Mouse (Mus musculus) CH12.LX (cell line): ENCODE measurements around the gene Pfn1. TPM values are rescaled to one million over a fixed set of nuclear protein-coding genes. Genes with fewer than 3 reads are reported as not detected.

Source experiments
- DNase-seq: peaks from one replicate; pipeline ENCODE4 v3.0.0-alpha.2; 2013; ENCODE audit errors: extremely low read depth
- H3K27ac ChIP-seq: 2 replicates; pipeline ENCODE4 v1.5.1; 2012; ENCODE audit warnings: low read depth, mild to moderate bottlenecking, control low read depth, moderate library complexity; ENCODE audit not compliant: insufficient read depth
- H3K27me3 ChIP-seq: replicated peaks from 2 replicates; pipeline ENCODE3; 2012; ENCODE audit warnings: inconsistent platforms
- H3K36me3 ChIP-seq, 2 experiments: replicated peaks in 1 of 2; 2 replicates each; pipeline versions ENCODE3 to v1.6.1; 2012; ENCODE audit warnings: inconsistent platforms in 1 of 2, low read length in 1 of 2, mild to moderate bottlenecking in 1 of 2, mixed read lengths in 1 of 2, moderate library complexity in 1 of 2; ENCODE audit not compliant: control insufficient read depth in 1 of 2, insufficient read depth in 1 of 2
- H3K4me1 ChIP-seq, 2 experiments: 2 replicates each; pipeline ENCODE4 v1.6.1; 2012; ENCODE audit warnings: inconsistent platforms in 1 of 2, moderate library complexity in 1 of 2; ENCODE audit not compliant: insufficient read depth in 2 of 2, control insufficient read depth in 1 of 2
- H3K4me2 ChIP-seq: 2 replicates; pipeline ENCODE4 v1.6.1; 2012; ENCODE audit warnings: low read depth, mild to moderate bottlenecking, control low read depth; ENCODE audit not compliant: poor library complexity, insufficient read depth, severe bottlenecking
- H3K4me3 ChIP-seq, 3 experiments: fragments of 150-350 bp in 1 of 3; sonication (generic) in 1 of 3; replicated peaks in 1 of 3; 2 replicates each; pipeline versions ENCODE3 to v1.5.1; 2011 to 2012; ENCODE audit warnings: low read depth in 2 of 3, low read length in 2 of 3, mild to moderate bottlenecking in 2 of 3, moderate library complexity in 2 of 3, control low read depth in 1 of 3, improper control_type of control experiment in 1 of 3, inconsistent platforms in 1 of 3, mixed read lengths in 1 of 3; ENCODE audit not compliant: poor library complexity in 1 of 3
- H3K79me2 ChIP-seq: replicated peaks from 2 replicates; pipeline ENCODE4 v1.6.1; 2012; ENCODE audit warnings: mild to moderate bottlenecking, moderate library complexity; ENCODE audit not compliant: control insufficient read depth, poor library complexity, insufficient read depth, severe bottlenecking; ENCODE audit errors: extremely low read depth
- H3K9ac ChIP-seq: 2 replicates; pipeline ENCODE4 v1.6.1; 2012; ENCODE audit warnings: low read depth, mild to moderate bottlenecking, control low read depth, moderate library complexity; ENCODE audit not compliant: insufficient read depth
- H3K9me3 ChIP-seq: replicated peaks from 2 replicates; pipeline ENCODE3; 2012; ENCODE audit warnings: low read length, inconsistent platforms, mixed read lengths
- BHLHE40 ChIP-seq: IDR thresholded peaks from 2 replicates; pipeline ENCODE4 v1.6.1; 2011; ENCODE audit warnings: mild to moderate bottlenecking, low read depth, low read length, improper control_type of control experiment
- CTCF ChIP-seq, 2 experiments: IDR thresholded peaks in 1 of 2; conservative IDR thresholded peaks in 1 of 2; 2 replicates each; pipeline ENCODE4 v1.5.1; 2011 to 2012; ENCODE audit warnings: low read depth in 2 of 2, low read length in 2 of 2, improper control_type of control experiment in 1 of 2, inconsistent platforms in 1 of 2, mild to moderate bottlenecking in 1 of 2, moderate library complexity in 1 of 2
- EP300 ChIP-seq: IDR thresholded peaks from 2 replicates; pipeline ENCODE4 v1.6.1; 2011; ENCODE audit warnings: low read length, improper control_type of control experiment
- ETS1 ChIP-seq: conservative IDR thresholded peaks from 2 replicates; pipeline ENCODE4 v1.6.1; 2012; ENCODE audit warnings: low read depth, mild to moderate bottlenecking, inconsistent platforms, low read length, improper control_type of control experiment, moderate library complexity
- MAX ChIP-seq: IDR thresholded peaks from 2 replicates; pipeline ENCODE4 v1.6.1; 2011; ENCODE audit warnings: low read length, improper control_type of control experiment
- MYC ChIP-seq: IDR thresholded peaks from 2 replicates; pipeline ENCODE4 v1.6.1; 2011; ENCODE audit warnings: low read depth, mild to moderate bottlenecking, improper control_type of control experiment, low read length
- NELFE ChIP-seq: IDR thresholded peaks from 2 replicates; pipeline ENCODE4 v1.6.1; 2011; ENCODE audit warnings: low read depth, low read length, improper control_type of control experiment
- NRF1 ChIP-seq: IDR thresholded peaks from 2 replicates; pipeline ENCODE4 v1.6.1; 2014; ENCODE audit warnings: low read depth, mild to moderate bottlenecking, inconsistent platforms, low read length, improper control_type of control experiment, moderate library complexity
- POLR2AphosphoS2 ChIP-seq: IDR thresholded peaks from 2 replicates; pipeline ENCODE4 v1.6.1; 2011; ENCODE audit warnings: low read depth, low read length, improper control_type of control experiment
- RCOR1 ChIP-seq: conservative IDR thresholded peaks from 2 replicates; pipeline ENCODE4 v1.6.1; 2012; ENCODE audit warnings: low read depth, mild to moderate bottlenecking, inconsistent platforms, low read length, improper control_type of control experiment
- USF1 ChIP-seq: IDR thresholded peaks from 2 replicates; pipeline ENCODE4 v1.6.1; 2014; ENCODE audit warnings: low read depth, mild to moderate bottlenecking, inconsistent platforms, low read length, improper control_type of control experiment
- USF2 ChIP-seq: conservative IDR thresholded peaks from 2 replicates; pipeline ENCODE4 v1.6.1; 2011; ENCODE audit warnings: low read depth, low read length, improper control_type of control experiment
- ZC3H11A ChIP-seq: IDR thresholded peaks from 2 replicates; pipeline ENCODE4 v1.6.1; 2012; ENCODE audit warnings: low read depth, mild to moderate bottlenecking, inconsistent platforms, low read length, improper control_type of control experiment
- ZMIZ1 ChIP-seq: IDR thresholded peaks from 2 replicates; pipeline ENCODE4 v1.6.1; 2012; ENCODE audit warnings: low read depth, mild to moderate bottlenecking, inconsistent platforms, low read length, improper control_type of control experiment
- dilution Hi-C: fragments of 300-500 bp; cut with MboI; formaldehyde crosslinking; loops from 2 replicates; pipeline ENCODE4 v1.14.3; 2020; ENCODE audit warnings: low sequenced_read_pairs; ENCODE audit not compliant: extremely low pct_unique_long_range_greater_than_20kb, extremely low pct_ligation_motif_present
- in situ Hi-C: fragments of 300-500 bp; cut with MboI; formaldehyde crosslinking; loops from 3 replicates; pipeline ENCODE4 v1.14.3; 2019; ENCODE audit warnings: low sequenced_read_pairs, low pct_ligation_motif_present, low pct_unique_long_range_greater_than_20kb, mixed read lengths
- polyA plus RNA-seq: library from polyadenylated mRNA; unstranded; fragments of >175 nt; gene quantifications from 2 replicates; pipeline ENCODE4 v1.2.1, GENCODE M21; 2012; ENCODE audit warnings: low read depth; ENCODE audit not compliant: insufficient read length
- total RNA-seq, 2 experiments: library from RNA; depleted of rRNA; stranded (reverse); fragments of 300-350 nt in 1 of 2; fragments of >200 nt in 1 of 2; gene quantifications; 2 replicates each; pipeline ENCODE4 v1.2.3; 2012 to 2014

Gene Pfn1
- total and polyA plus RNA-seq, 3 experiments: 844 to 2,624 (median 1,045) TPM

- peaks cover 0 to 16% of the 10 kb centered on the region in 2 experiments; a peak in 2 of 4 replicates for H3K4me1 ChIP-seq
- H3K4me3 ChIP-seq: no peak overlapping the region
- dilution Hi-C loops (no loop called here), in situ Hi-C loops (loop anchor here (25.0 kb wide), 1 partner anchor 385 kb away; the partner anchor contains the start of genes 0610010K14Rik, Bcl6b, Gm21988 and Rnasek)
- DNase-seq: peak; percentile 84
- H3K4me2 ChIP-seq: no peak overlapping the region
- H3K9ac ChIP-seq: no peak overlapping the region
- no peaks in the 10 kb centered on the region for H3K27me3 ChIP-seq
- no peaks in the 10 kb centered on the region for H3K79me2 ChIP-seq
- no peak overlapping the region for H3K27ac ChIP-seq
- no peak for TF ChIP-seq USF2
- 0 out of 2 replicates have a peak, but pooled peaks have one; percentile 14 for TF ChIP-seq MAX
- TF ChIP-seq EP300: 0 out of 2 replicates have a peak, but pooled peaks have one; percentile 25
- TF ChIP-seq CTCF (conservative IDR thresholded peaks at IDR 0.05 in 1 of 2, IDR thresholded peaks at IDR 0.05 in 1 of 2; ENCODE audit: low read depth in 2 of 2, low read length in 2 of 2): peak in 1 of 2 experiments; percentile 0; a peak in 1 of 4 replicates
- H3K36me3 ChIP-seq: no peaks in the 10 kb centered on the region
- H3K9me3 ChIP-seq: no peaks in the 10 kb centered on the region
Observed at GRCm38 (mm10) chr11:70621972-70622814, 32.3 kb downstream of the Pfn1 start.

GRCm38 (mm10) chr11:70619101-70619500, 35.3 kb downstream of the Pfn1 start, which contains the start of gene Chrne:
Chrne (minus strand) TSS chr11:70619216.
- TF ChIP-seq ZC3H11A: no peak
- TF ChIP-seq ZMIZ1: no peak
- no peak for TF ChIP-seq RCOR1
- no peak for TF ChIP-seq NELFE
- TF ChIP-seq POLR2AphosphoS2: no peak
- no peak for TF ChIP-seq USF2
- TF ChIP-seq MYC: no peak
- TF ChIP-seq USF1: no peak
- no peak for TF ChIP-seq NRF1
- no peak for TF ChIP-seq ETS1
- no peak for TF ChIP-seq BHLHE40
- TF ChIP-seq, all 38 proteins: peak for 0
- peaks cover 0 to 24% of the 10 kb centered on the region in 2 experiments; a peak in 2 of 4 replicates for H3K4me1 ChIP-seq
- H3K27ac ChIP-seq: no peak within 1 kb of the TSS
- in situ Hi-C loops: loop anchor here (5.0 to 25.0 kb wide), 2 partner anchors 207 to 382 kb away; partner anchors contain the start of genes 0610010K14Rik, Bcl6b, Gm21988 and Pelp1
- H3K9me3 ChIP-seq: no peaks in the 10 kb centered on the region
- no peak within 1 kb of the TSS for H3K9ac ChIP-seq
- no peak for DNase-seq
- no peaks in the 10 kb centered on the region for H3K79me2 ChIP-seq
- H3K4me3 ChIP-seq: no peak within 1 kb of the TSS
- dilution Hi-C loops: no loop called here
- H3K36me3 ChIP-seq: peaks cover 0 to 27% of the 10 kb centered on the region in 2 experiments
- no peak within 1 kb of the TSS for H3K4me2 ChIP-seq
- no peaks in the 10 kb centered on the region for H3K27me3 ChIP-seq
